In genomic region chr14:20639918-20640619, GRCm38 (mm10) we compare ENCODE assay signal across 8 mouse cellular contexts. TPM values are rescaled to one million over a fixed set of nuclear protein-coding genes. Genes with fewer than 3 reads are reported as not detected.
DNase-seq lines count a peak whose midpoint lies in the region; ATAC-seq lines count a peak whose summit lies in the region.

No protein-coding gene starts in this region.

- H3K27ac ChIP-seq in forebrain, embryonic 14.5 days (ENCODE audit: low read depth, low read length) = peak overlapping the region; percentile 92
- H3K27ac ChIP-seq in liver, embryonic 12.5 days = peak overlapping the region; percentile 91

- 2% methylated on average over 16 of the region's 16 CpGs for WGBS in forebrain, embryonic 14.5 days
- 8% methylated on average over 16 of the region's 16 CpGs for whole genome bisulfite sequencing in liver, embryonic 12.5 days (ENCODE audit: insufficient replicate concordance)

- H3K27me3 ChIP-seq in megakaryocyte, embryonic 14.5 days (replicated peaks) = no peaks in the 10 kb centered on the region
- no peaks in the 10 kb centered on the region for H3K27me3 ChIP-seq in forebrain, embryonic 14.5 days (replicated peaks; ENCODE audit: control insufficient read depth, insufficient read depth, low read length)
- no peaks in the 10 kb centered on the region for H3K27me3 ChIP-seq in liver, embryonic 12.5 days (replicated peaks)

- ATAC-seq in megakaryocyte, adult 5-6 weeks (ENCODE audit: poor library complexity, severe bottlenecking) = no peak
- ATAC-seq in forebrain, embryonic 14.5 days = peak; percentile 60
- ATAC-seq in liver, embryonic 12.5 days = peak; percentile 54

- H3K9ac ChIP-seq in forebrain, embryonic 14.5 days (ENCODE audit: low read length) = peak overlapping the region; percentile 90
- peak overlapping the region; percentile 85 for H3K9ac ChIP-seq in liver, embryonic 12.5 days

- peak overlapping the region; percentile 82 for H3K4me2 ChIP-seq in forebrain, embryonic 14.5 days (ENCODE audit: low read length)
- H3K4me2 ChIP-seq in liver, embryonic 12.5 days = peak overlapping the region; percentile 92

- peaks cover 38% of the 10 kb centered on the region for H3K4me1 ChIP-seq in megakaryocyte, embryonic 14.5 days
- H3K4me1 ChIP-seq in forebrain, embryonic 14.5 days (ENCODE audit: control insufficient read depth, insufficient read depth, low read length) = no peaks in the 10 kb centered on the region
- peaks cover 35% of the 10 kb centered on the region for H3K4me1 ChIP-seq in liver, embryonic 12.5 days

- DNase-seq in adrenal gland, postnatal 10 days = peak; percentile 17
- no peak for DNase-seq in adrenal gland, adult 8-10 months
- DNase-seq in forebrain, embryonic 14.5 days (ENCODE audit: low spot score) = peak; percentile 38
- DNase-seq in retina, embryonic 14.5 days (ENCODE audit: low spot score) = peak; percentile 38
- no peak for DNase-seq in urinary bladder, postnatal 25 days (ENCODE audit: low spot score)

- H3K36me3 ChIP-seq in megakaryocyte, embryonic 14.5 days (replicated peaks; ENCODE audit: low read length) = no peaks in the 10 kb centered on the region
- no peaks in the 10 kb centered on the region for H3K36me3 ChIP-seq in forebrain, embryonic 14.5 days (ENCODE audit: control insufficient read depth, insufficient read depth, low read length)
- no peaks in the 10 kb centered on the region for H3K36me3 ChIP-seq in liver, embryonic 12.5 days

- H3K4me3 ChIP-seq in megakaryocyte, embryonic 14.5 days (replicated peaks) = peak overlapping the region; percentile 98
- peak overlapping the region; percentile 78 for H3K4me3 ChIP-seq in forebrain, embryonic 14.5 days (ENCODE audit: low read depth, low read length)
- H3K4me3 ChIP-seq in liver, embryonic 12.5 days = peak overlapping the region; percentile 84

- H3K9me3 ChIP-seq in megakaryocyte, embryonic 14.5 days = no peaks in the 10 kb centered on the region
- H3K9me3 ChIP-seq in forebrain, embryonic 14.5 days (replicated peaks; ENCODE audit: control insufficient read depth, low read length) = no peaks in the 10 kb centered on the region
- H3K9me3 ChIP-seq in liver, embryonic 12.5 days (replicated peaks) = no peaks in the 10 kb centered on the region

RNA-seq across cellular contexts. Expression of gene Usp54, which starts 0.8 kb away (rescaled TPM):
- total RNA-seq in adrenal gland, postnatal 10 days (2021) = 10 to 100 TPM; 12.6 to 13.1 TPM
- 10 to 100 TPM; 18.3 to 22.1 (median 19.3) TPM for total RNA-seq in adrenal gland, adult 8-10 months (2022)
- polyA plus RNA-seq in megakaryocyte, embryonic 14.5 days (2012; ENCODE audit: insufficient read depth, low replicate concordance) = 1.5 TPM in 1 of 2 replicates, not detected in the other
- 1.5 and 2.2 TPM in 2 replicates for total RNA-seq in megakaryocyte, adult 5-6 weeks (2015)
- total RNA-seq in megakaryocyte, adult 5-6 weeks (2017) = 1.8 and 2.5 TPM in 2 replicates
- 8.6 and 11.9 TPM in 2 replicates for polyA plus RNA-seq in forebrain, embryonic 14.5 days (2014; fragmentation: Nextera tagmentation; extraction: Ambion mirVana)
- polyA plus RNA-seq in liver, embryonic 12.5 days (2016; fragmentation: Nextera tagmentation; extraction: Ambion mirVana) = 2.2 and 2.3 TPM in 2 replicates

RNA-seq across cellular contexts. Expression of gene Myoz1, which starts 16.3 kb away (rescaled TPM):
- total RNA-seq in adrenal gland, postnatal 10 days (2021) = 10 to 100 TPM; 27.5 to 61.9 TPM
- 1 to 10 TPM in 1 of 4 experiments, not detected in 3; 1.2 TPM for total RNA-seq in adrenal gland, adult 8-10 months (2022)
- not detected in 2 replicates for polyA plus RNA-seq in megakaryocyte, embryonic 14.5 days (2012; ENCODE audit: insufficient read depth, low replicate concordance)
- 0.76 TPM in 1 of 2 replicates, not detected in the other for total RNA-seq in megakaryocyte, adult 5-6 weeks (2015)
- 0.51 TPM in 1 of 2 replicates, not detected in the other for total RNA-seq in megakaryocyte, adult 5-6 weeks (2017)
- 0.22 TPM in 1 of 2 replicates, not detected in the other for polyA plus RNA-seq in forebrain, embryonic 14.5 days (2014; fragmentation: Nextera tagmentation; extraction: Ambion mirVana)
- 0.38 TPM in 1 of 2 replicates, not detected in the other for polyA plus RNA-seq in liver, embryonic 12.5 days (2016; fragmentation: Nextera tagmentation; extraction: Ambion mirVana)

RNA-seq across cellular contexts. Expression of gene Synpo2l, which starts 28.1 kb away (rescaled TPM):
- 10 to 100 TPM in 1 of 2 experiments, 1 to 10 TPM in 1; 5.8 to 14.5 TPM for total RNA-seq in adrenal gland, postnatal 10 days (2021)
- under 1 TPM; 0.22 to 0.43 (median 0.41) TPM for total RNA-seq in adrenal gland, adult 8-10 months (2022)
- 0.23 and 0.74 TPM in 2 replicates for polyA plus RNA-seq in megakaryocyte, embryonic 14.5 days (2012; ENCODE audit: insufficient read depth, low replicate concordance)
- 0.07 TPM in 1 of 2 replicates, not detected in the other for total RNA-seq in megakaryocyte, adult 5-6 weeks (2015)
- total RNA-seq in megakaryocyte, adult 5-6 weeks (2017) = not detected in 2 replicates
- polyA plus RNA-seq in forebrain, embryonic 14.5 days (2014; fragmentation: Nextera tagmentation; extraction: Ambion mirVana) = 0.05 and 0.09 TPM in 2 replicates
- 0.25 and 0.54 TPM in 2 replicates for polyA plus RNA-seq in liver, embryonic 12.5 days (2016; fragmentation: Nextera tagmentation; extraction: Ambion mirVana)

RNA-seq across cellular contexts. Expression of gene Sec24c, which starts 34.0 kb away (rescaled TPM):
- total RNA-seq in adrenal gland, postnatal 10 days (2021) = 100 to 1,000 TPM; 120 to 130 TPM
- 100 to 1,000 TPM; 124 to 167 (median 150) TPM for total RNA-seq in adrenal gland, adult 8-10 months (2022)
- polyA plus RNA-seq in megakaryocyte, embryonic 14.5 days (2012; ENCODE audit: insufficient read depth, low replicate concordance) = 49.1 and 52.5 TPM in 2 replicates
- 34.2 and 48.4 TPM in 2 replicates for total RNA-seq in megakaryocyte, adult 5-6 weeks (2015)
- 69.7 and 90.0 TPM in 2 replicates for total RNA-seq in megakaryocyte, adult 5-6 weeks (2017)
- polyA plus RNA-seq in forebrain, embryonic 14.5 days (2014; fragmentation: Nextera tagmentation; extraction: Ambion mirVana) = 64.9 and 75.4 TPM in 2 replicates
- polyA plus RNA-seq in liver, embryonic 12.5 days (2016; fragmentation: Nextera tagmentation; extraction: Ambion mirVana) = 51.9 and 54.6 TPM in 2 replicates

RNA-seq across cellular contexts. Expression of gene Fut11, which starts 54.7 kb away (rescaled TPM):
- 10 to 100 TPM; 16.3 to 18.6 TPM for total RNA-seq in adrenal gland, postnatal 10 days (2021)
- 10 to 100 TPM; 18.7 to 22.5 (median 21.3) TPM for total RNA-seq in adrenal gland, adult 8-10 months (2022)
- 8.5 and 13.9 TPM in 2 replicates for polyA plus RNA-seq in megakaryocyte, embryonic 14.5 days (2012; ENCODE audit: insufficient read depth, low replicate concordance)
- total RNA-seq in megakaryocyte, adult 5-6 weeks (2015) = 9.1 and 12.5 TPM in 2 replicates
- total RNA-seq in megakaryocyte, adult 5-6 weeks (2017) = 4.9 and 6.5 TPM in 2 replicates
- 13.1 and 15.1 TPM in 2 replicates for polyA plus RNA-seq in forebrain, embryonic 14.5 days (2014; fragmentation: Nextera tagmentation; extraction: Ambion mirVana)
- 10.2 and 11.5 TPM in 2 replicates for polyA plus RNA-seq in liver, embryonic 12.5 days (2016; fragmentation: Nextera tagmentation; extraction: Ambion mirVana)

Comparison
In these comparisons a context has a peak if more than half of its experiments do, and no peak if none do; other contexts are left out.
1. DNase-seq: peak in adrenal gland, postnatal 10 days (single experiment), forebrain, embryonic 14.5 days (single experiment) and retina, embryonic 14.5 days (single experiment); none in adrenal gland, adult 8-10 months (single experiment) and urinary bladder, postnatal 25 days (single experiment).
2. RNA of gene Myoz1, which starts 16.3 kb away (total RNA-seq): 27.5 to 61.9 TPM in adrenal gland, postnatal 10 days; 0.51 to 0.76 TPM in megakaryocyte, adult 5-6 weeks and 1.2 TPM in adrenal gland, adult 8-10 months; every median in the first group is over 10 times any median in the second.
3. RNA of gene Synpo2l, which starts 28.1 kb away (total RNA-seq): 5.8 to 14.5 TPM in adrenal gland, postnatal 10 days; 0.22 to 0.43 TPM in adrenal gland, adult 8-10 months and 0.07 TPM in megakaryocyte, adult 5-6 weeks; every median in the first group is over 4 times any median in the second.
4. Peak in every context shown above with its lines, with median percentiles within 50 percentile points of each other: H3K4me3 ChIP-seq.